Mouse (Mus musculus): ENCODE data around the gene Nrxn2. TPM values are rescaled to one million over a fixed set of nuclear protein-coding genes. Genes with fewer than 3 reads are reported as not detected.

Nrxn2 gene
- polyA plus RNA-seq, 1 experiment: 0.01 TPM

- TF ChIP-seq SRF (IDR thresholded peaks at IDR 0.05; ENCODE audit: control insufficient read depth, insufficient read length, low read depth) (no peak), POLR2A (IDR thresholded peaks at IDR 0.05; ENCODE audit: insufficient read length, low read depth) (no peak), POLR2AphosphoS2 (IDR thresholded peaks at IDR 0.05; ENCODE audit: insufficient read length, low read depth) (no peak), TCF3 (IDR thresholded peaks at IDR 0.05; ENCODE audit: insufficient read length, low read depth) (no peak), MYOG (IDR thresholded peaks at IDR 0.05; ENCODE audit: control insufficient read depth in 1 of 3, insufficient read depth in 1 of 3, insufficient read length in 2 of 3, low read depth in 2 of 3) (no peak), USF1 (IDR thresholded peaks at IDR 0.05; ENCODE audit: low read depth) (no peak), REST (IDR thresholded peaks at IDR 0.05; ENCODE audit: insufficient read depth, insufficient read length) (no peak), TCF12 (IDR thresholded peaks at IDR 0.05; ENCODE audit: insufficient read depth, poor library complexity, severe bottlenecking) (no peak), MYOD1 (IDR thresholded peaks at IDR 0.05; ENCODE audit: control insufficient read depth in 1 of 3, insufficient read length in 2 of 3, low read depth in 2 of 3) (no peak), MAX (IDR thresholded peaks at IDR 0.05; ENCODE audit: low read depth) (no peak), E2F4 (IDR thresholded peaks at IDR 0.05; ENCODE audit: insufficient read depth) (no peak), CEBPB (IDR thresholded peaks at IDR 0.05; ENCODE audit: insufficient read depth, poor library complexity, severe bottlenecking) (no peak)
- H3K27me3 ChIP-seq (ENCODE audit: control insufficient read depth, insufficient read depth, insufficient read length): peaks cover 94% of the 10 kb centered on the region
Observed at GRCm38 (mm10) chr19:6494504-6495170, 76.1 kb downstream of the Nrxn2 start.

GRCm38 (mm10) chr19:6495714-6496113 is 77.2 kb downstream of the Nrxn2 start:
- Histone ChIP-seq H3K27me3 (ENCODE audit: control insufficient read depth, insufficient read depth, insufficient read length) (peaks cover 94% of the 10 kb centered on the region), H3K4me2 (ENCODE audit: low read depth) (no peak overlapping the region), H3K4me3 (no peak overlapping the region), H3ac (ENCODE audit: control insufficient read depth, insufficient read length) (no peak overlapping the region), H3K79me2 (ENCODE audit: control insufficient read depth, insufficient read depth) (no peaks in the 10 kb centered on the region), H3K36me3 (ENCODE audit: control insufficient read depth, insufficient read depth) (no peaks in the 10 kb centered on the region)
- TF ChIP-seq SRF (IDR thresholded peaks at IDR 0.05; ENCODE audit: control insufficient read depth, insufficient read length, low read depth) (no peak), TCF3 (IDR thresholded peaks at IDR 0.05; ENCODE audit: insufficient read length, low read depth) (no peak), MYOG (IDR thresholded peaks at IDR 0.05; ENCODE audit: control insufficient read depth in 1 of 3, insufficient read depth in 1 of 3, insufficient read length in 2 of 3, low read depth in 2 of 3) (no peak), REST (IDR thresholded peaks at IDR 0.05; ENCODE audit: insufficient read depth, insufficient read length) (no peak), POLR2A (IDR thresholded peaks at IDR 0.05; ENCODE audit: insufficient read length, low read depth) (no peak), USF1 (IDR thresholded peaks at IDR 0.05; ENCODE audit: low read depth) (no peak), MYOD1 (IDR thresholded peaks at IDR 0.05; ENCODE audit: control insufficient read depth in 1 of 3, insufficient read length in 2 of 3, low read depth in 2 of 3) (no peak), MAX (IDR thresholded peaks at IDR 0.05; ENCODE audit: low read depth) (no peak), TCF12 (IDR thresholded peaks at IDR 0.05; ENCODE audit: insufficient read depth, poor library complexity, severe bottlenecking) (no peak), POLR2AphosphoS2 (IDR thresholded peaks at IDR 0.05; ENCODE audit: insufficient read length, low read depth) (no peak)

More at GRCm38 (mm10) chr19:6494504-6495170, 76.1 kb downstream of the Nrxn2 start:
- Histone ChIP-seq H3K36me3 (ENCODE audit: control insufficient read depth, insufficient read depth) (no peaks in the 10 kb centered on the region), H3K79me2 (ENCODE audit: control insufficient read depth, insufficient read depth) (no peaks in the 10 kb centered on the region), H3ac (ENCODE audit: control insufficient read depth, insufficient read length) (no peak overlapping the region), H3K4me3 (no peak overlapping the region), H3K4me2 (ENCODE audit: low read depth) (no peak overlapping the region)

GRCm38 (mm10) chr19:6496462-6497149 is 78.1 kb downstream of the Nrxn2 start:
- H3K4me3 ChIP-seq: no peak overlapping the region
- H3K36me3 ChIP-seq (ENCODE audit: control insufficient read depth, insufficient read depth): no peaks in the 10 kb centered on the region
- H3K27me3 ChIP-seq (ENCODE audit: control insufficient read depth, insufficient read depth, insufficient read length): peaks cover 87% of the 10 kb centered on the region
- H3K4me2 ChIP-seq (ENCODE audit: low read depth): no peak overlapping the region
- no peak for TF ChIP-seq CEBPB (IDR thresholded peaks at IDR 0.05; ENCODE audit: insufficient read depth, poor library complexity, severe bottlenecking)
- TF ChIP-seq POLR2AphosphoS2 (IDR thresholded peaks at IDR 0.05; ENCODE audit: insufficient read length, low read depth): no peak
- TF ChIP-seq E2F4 (IDR thresholded peaks at IDR 0.05; ENCODE audit: insufficient read depth): no peak
- no peak for TF ChIP-seq REST (IDR thresholded peaks at IDR 0.05; ENCODE audit: insufficient read depth, insufficient read length)
- TF ChIP-seq POLR2A (IDR thresholded peaks at IDR 0.05; ENCODE audit: insufficient read length, low read depth): no peak
- no peak for TF ChIP-seq TCF3 (IDR thresholded peaks at IDR 0.05; ENCODE audit: insufficient read length, low read depth)
- TF ChIP-seq MAX (IDR thresholded peaks at IDR 0.05; ENCODE audit: low read depth): no peak
- no peak for TF ChIP-seq SRF (IDR thresholded peaks at IDR 0.05; ENCODE audit: control insufficient read depth, insufficient read length, low read depth)
- no peak overlapping the region for H3ac ChIP-seq (ENCODE audit: control insufficient read depth, insufficient read length)
- H3K79me2 ChIP-seq (ENCODE audit: control insufficient read depth, insufficient read depth): no peaks in the 10 kb centered on the region

- H3K4me3 ChIP-seq: no peak overlapping the region
- peaks cover 80% of the 10 kb centered on the region for H3K27me3 ChIP-seq (ENCODE audit: control insufficient read depth, insufficient read depth, insufficient read length)
- no peak overlapping the region for H3K4me2 ChIP-seq (ENCODE audit: low read depth)
- no peaks in the 10 kb centered on the region for H3K79me2 ChIP-seq (ENCODE audit: control insufficient read depth, insufficient read depth)
- H3K36me3 ChIP-seq (ENCODE audit: control insufficient read depth, insufficient read depth): no peaks in the 10 kb centered on the region
- no peak overlapping the region for H3ac ChIP-seq (ENCODE audit: control insufficient read depth, insufficient read length)
- TF ChIP-seq TCF12 (IDR thresholded peaks at IDR 0.05; ENCODE audit: insufficient read depth, poor library complexity, severe bottlenecking) (no peak), E2F4 (IDR thresholded peaks at IDR 0.05; ENCODE audit: insufficient read depth) (no peak), SRF (IDR thresholded peaks at IDR 0.05; ENCODE audit: control insufficient read depth, insufficient read length, low read depth) (no peak), MYOD1 (IDR thresholded peaks at IDR 0.05; ENCODE audit: control insufficient read depth in 1 of 3, insufficient read length in 2 of 3, low read depth in 2 of 3) (no peak), MYOG (IDR thresholded peaks at IDR 0.05; ENCODE audit: control insufficient read depth in 1 of 3, insufficient read depth in 1 of 3, insufficient read length in 2 of 3, low read depth in 2 of 3) (no peak), POLR2AphosphoS2 (IDR thresholded peaks at IDR 0.05; ENCODE audit: insufficient read length, low read depth) (no peak), MAX (IDR thresholded peaks at IDR 0.05; ENCODE audit: low read depth) (no peak), REST (IDR thresholded peaks at IDR 0.05; ENCODE audit: insufficient read depth, insufficient read length) (no peak), USF1 (IDR thresholded peaks at IDR 0.05; ENCODE audit: low read depth) (no peak), POLR2A (IDR thresholded peaks at IDR 0.05; ENCODE audit: insufficient read length, low read depth) (no peak), TCF3 (IDR thresholded peaks at IDR 0.05; ENCODE audit: insufficient read length, low read depth) (no peak), CEBPB (IDR thresholded peaks at IDR 0.05; ENCODE audit: insufficient read depth, poor library complexity, severe bottlenecking) (no peak)
Observed at GRCm38 (mm10) chr19:6497150-6497801, 78.7 kb downstream of the Nrxn2 start.
